Comparison of ENCODE assay signal across 10 mouse cellular contexts in genomic region chr2:32319586-32320580, GRCm38 (mm10). TPM values are rescaled to one million over a fixed set of nuclear protein-coding genes. Genes with fewer than 3 reads are reported as not detected.
DNase-seq lines count a peak whose midpoint lies in the region; ATAC-seq lines count a peak whose summit lies in the region.
"Had no signal": no experiment of that assay in that cellular context is flagged by ENCODE, and none has a peak within 500 bp of the region (broad histone marks: within the 10 kb centered on the region; RNA-seq: fewer than 3 reads in every experiment).

No protein-coding gene starts in this region.

- H3K4me1 ChIP-seq in kidney, embryonic 15.5 days = peaks cover 57% of the 10 kb centered on the region
- H3K4me1 ChIP-seq in heart, embryonic 10.5 days = peaks cover 70% of the 10 kb centered on the region
- peaks cover 52% of the 10 kb centered on the region for H3K4me1 ChIP-seq in limb, embryonic 15.5 days
- H3K4me1 ChIP-seq in midbrain, embryonic 11.5 days (ENCODE audit: control insufficient read depth, insufficient read depth, low read length) = peaks cover 28% of the 10 kb centered on the region

- intact Hi-C loops in left cerebral cortex, postnatal 36 days (cut with DNase I) = no loop called here

- DNase-seq in kidney, postnatal 25 days = no peak
- peak; percentile 82 for DNase-seq in embryo, embryonic 11 days
- no peak for DNase-seq in heart, embryonic 10.5 days (ENCODE audit: low spot score)
- no peak for DNase-seq in left cerebral cortex, postnatal 36 days (ENCODE audit: low spot score in 2 of 2)
- DNase-seq in adrenal gland, postnatal 25 days = no peak
- no peak for DNase-seq in midbrain, embryonic 11.5 days (ENCODE audit: low spot score, missing footprints)

- H3K27me3 ChIP-seq in kidney, embryonic 15.5 days = no peaks in the 10 kb centered on the region
- peaks cover 46% of the 10 kb centered on the region for H3K27me3 ChIP-seq in heart, embryonic 10.5 days (ENCODE audit: insufficient read depth, poor library complexity, severe bottlenecking)
- no peaks in the 10 kb centered on the region for H3K27me3 ChIP-seq in limb, embryonic 15.5 days
- H3K27me3 ChIP-seq in midbrain, embryonic 11.5 days (ENCODE audit: control insufficient read depth, insufficient read depth, low read length) = peaks cover 8% of the 10 kb centered on the region

- no peak overlapping the region for H3K9ac ChIP-seq in kidney, embryonic 15.5 days
- no peak overlapping the region for H3K9ac ChIP-seq in limb, embryonic 15.5 days
- H3K9ac ChIP-seq in midbrain, embryonic 11.5 days (ENCODE audit: low read length) = no peak overlapping the region

- ATAC-seq in kidney, embryonic 15.5 days (replicated peaks; ENCODE audit: low FRiP score) = no peak
- ATAC-seq in limb, embryonic 15.5 days (ENCODE audit: insufficient number of reproducible peaks, low FRiP score, low TSS enrichment, low read depth) = peak; percentile 59
- no peak for ATAC-seq in midbrain, embryonic 11.5 days (ENCODE audit: low FRiP score)

- no peak overlapping the region for H3K4me3 ChIP-seq in kidney, embryonic 15.5 days (replicated peaks)
- H3K4me3 ChIP-seq in heart, embryonic 10.5 days = 0 out of 2 replicates have a peak overlapping the region, but pooled peaks have one; percentile 22
- peak overlapping the region; percentile 50 for H3K4me3 ChIP-seq in limb, embryonic 15.5 days
- no peak overlapping the region for H3K4me3 ChIP-seq in midbrain, embryonic 11.5 days (ENCODE audit: low read depth, low read length)

- peak overlapping the region; percentile 58 for H3K4me2 ChIP-seq in kidney, embryonic 15.5 days
- peak overlapping the region; percentile 66 for H3K4me2 ChIP-seq in limb, embryonic 15.5 days
- no peak overlapping the region for H3K4me2 ChIP-seq in midbrain, embryonic 11.5 days

- no peaks in the 10 kb centered on the region for H3K9me3 ChIP-seq in kidney, embryonic 15.5 days (replicated peaks)
- no peaks in the 10 kb centered on the region for H3K9me3 ChIP-seq in heart, embryonic 10.5 days
- H3K9me3 ChIP-seq in limb, embryonic 15.5 days = no peaks in the 10 kb centered on the region
- H3K9me3 ChIP-seq in midbrain, embryonic 11.5 days (ENCODE audit: control insufficient read depth, low read length) = no peaks in the 10 kb centered on the region

- H3K36me3 ChIP-seq in kidney, embryonic 15.5 days = no peaks in the 10 kb centered on the region
- no peaks in the 10 kb centered on the region for H3K36me3 ChIP-seq in heart, embryonic 10.5 days
- H3K36me3 ChIP-seq in limb, embryonic 15.5 days = peaks cover 19% of the 10 kb centered on the region
- H3K36me3 ChIP-seq in midbrain, embryonic 11.5 days (ENCODE audit: control insufficient read depth, insufficient read depth, low read length) = no peaks in the 10 kb centered on the region

- peak overlapping the region; percentile 93 for H3K27ac ChIP-seq in kidney, embryonic 15.5 days
- H3K27ac ChIP-seq in heart, embryonic 10.5 days = peak overlapping the region; percentile 42
- peak overlapping the region; percentile 100 for H3K27ac ChIP-seq in limb, embryonic 15.5 days
- H3K27ac ChIP-seq in midbrain, embryonic 11.5 days (ENCODE audit: low read depth, low read length) = no peak overlapping the region

- WGBS in kidney, embryonic 15.5 days = 21% methylated on average over 9 of the region's 9 CpGs
- 44% methylated on average over 9 of the region's 9 CpGs for WGBS in heart, embryonic 10.5 days
- WGBS in limb, embryonic 15.5 days = 16% methylated on average over 9 of the region's 9 CpGs
- 53% methylated on average over 9 of the region's 9 CpGs for WGBS in midbrain, embryonic 11.5 days

RNA-seq across cellular contexts. Expression of gene Swi5, which starts 32.0 kb away (rescaled TPM):
- polyA plus RNA-seq in kidney, embryonic 15.5 days (2015; fragmentation: Nextera tagmentation; extraction: Ambion mirVana) = 419 and 447 TPM in 2 replicates
- 318 and 348 TPM in 2 replicates for polyA plus RNA-seq in heart, embryonic 10.5 days (2016; fragmentation: Nextera tagmentation; extraction: Ambion mirVana)
- 370 and 413 TPM in 2 replicates for polyA plus RNA-seq in limb, embryonic 15.5 days (2015; fragmentation: Nextera tagmentation; extraction: Ambion mirVana)
- 100 to 1,000 TPM; 207 to 208 TPM for total RNA-seq in left cerebral cortex, postnatal 36 days (2021)
- 276 and 297 TPM in 2 replicates for total RNA-seq in adrenal gland, postnatal 25 days (2021)
- polyA plus RNA-seq in midbrain, embryonic 11.5 days (2014; fragmentation: Nextera tagmentation; extraction: Ambion mirVana) = 382 and 417 TPM in 2 replicates

RNA-seq across cellular contexts. Expression of gene Ciz1, which starts 32.2 kb away (rescaled TPM):
- 48.7 and 56.6 TPM in 2 replicates for polyA plus RNA-seq in kidney, embryonic 15.5 days (2015; fragmentation: Nextera tagmentation; extraction: Ambion mirVana)
- 41.0 and 48.0 TPM in 2 replicates for polyA plus RNA-seq in heart, embryonic 10.5 days (2016; fragmentation: Nextera tagmentation; extraction: Ambion mirVana)
- 42.7 and 46.2 TPM in 2 replicates for polyA plus RNA-seq in limb, embryonic 15.5 days (2015; fragmentation: Nextera tagmentation; extraction: Ambion mirVana)
- 10 to 100 TPM; 60.4 to 97.8 TPM for total RNA-seq in left cerebral cortex, postnatal 36 days (2021)
- 85.5 and 107 TPM in 2 replicates for total RNA-seq in adrenal gland, postnatal 25 days (2021)
- 43.1 and 46.9 TPM in 2 replicates for polyA plus RNA-seq in midbrain, embryonic 11.5 days (2014; fragmentation: Nextera tagmentation; extraction: Ambion mirVana)

RNA-seq across cellular contexts. Expression of gene Golga2, which starts 32.7 kb away (rescaled TPM):
- 23.0 and 27.3 TPM in 2 replicates for polyA plus RNA-seq in kidney, embryonic 15.5 days (2015; fragmentation: Nextera tagmentation; extraction: Ambion mirVana)
- polyA plus RNA-seq in heart, embryonic 10.5 days (2016; fragmentation: Nextera tagmentation; extraction: Ambion mirVana) = 22.0 and 27.2 TPM in 2 replicates
- polyA plus RNA-seq in limb, embryonic 15.5 days (2015; fragmentation: Nextera tagmentation; extraction: Ambion mirVana) = 36.5 and 36.6 TPM in 2 replicates
- total RNA-seq in left cerebral cortex, postnatal 36 days (2021) = 10 to 100 TPM; 83.4 to 89.9 TPM
- 65.1 and 87.7 TPM in 2 replicates for total RNA-seq in adrenal gland, postnatal 25 days (2021)
- polyA plus RNA-seq in midbrain, embryonic 11.5 days (2014; fragmentation: Nextera tagmentation; extraction: Ambion mirVana) = 14.6 and 16.7 TPM in 2 replicates

RNA-seq across cellular contexts. Expression of gene Dnm1, which starts 33.3 kb away (rescaled TPM):
- polyA plus RNA-seq in kidney, embryonic 15.5 days (2015; fragmentation: Nextera tagmentation; extraction: Ambion mirVana) = 6.3 and 7.9 TPM in 2 replicates
- 4.3 and 9.4 TPM in 2 replicates for polyA plus RNA-seq in heart, embryonic 10.5 days (2016; fragmentation: Nextera tagmentation; extraction: Ambion mirVana)
- polyA plus RNA-seq in limb, embryonic 15.5 days (2015; fragmentation: Nextera tagmentation; extraction: Ambion mirVana) = 20.5 and 26.6 TPM in 2 replicates
- total RNA-seq in left cerebral cortex, postnatal 36 days (2021) = 1,000 to 10,000 TPM; 1,215 to 1,406 TPM
- total RNA-seq in adrenal gland, postnatal 25 days (2021) = 13.1 and 20.4 TPM in 2 replicates
- polyA plus RNA-seq in midbrain, embryonic 11.5 days (2014; fragmentation: Nextera tagmentation; extraction: Ambion mirVana) = 12.9 and 13.8 TPM in 2 replicates
- total RNA-seq: common myeloid progenitor, adult 5-6 weeks; megakaryocyte-erythroid progenitor cell, adult 5-6 weeks had no signal

RNA-seq across cellular contexts. Expression of gene Uck1, which starts 59.9 kb away (rescaled TPM):
- 72.2 and 74.5 TPM in 2 replicates for polyA plus RNA-seq in kidney, embryonic 15.5 days (2015; fragmentation: Nextera tagmentation; extraction: Ambion mirVana)
- 63.1 and 65.8 TPM in 2 replicates for polyA plus RNA-seq in heart, embryonic 10.5 days (2016; fragmentation: Nextera tagmentation; extraction: Ambion mirVana)
- polyA plus RNA-seq in limb, embryonic 15.5 days (2015; fragmentation: Nextera tagmentation; extraction: Ambion mirVana) = 62.2 and 68.1 TPM in 2 replicates
- 10 to 100 TPM; 50.1 to 52.6 TPM for total RNA-seq in left cerebral cortex, postnatal 36 days (2021)
- total RNA-seq in adrenal gland, postnatal 25 days (2021) = 120 and 132 TPM in 2 replicates
- 70.9 and 73.2 TPM in 2 replicates for polyA plus RNA-seq in midbrain, embryonic 11.5 days (2014; fragmentation: Nextera tagmentation; extraction: Ambion mirVana)

Comparison
In these comparisons a context has a peak if more than half of its experiments do, and no peak if none do; other contexts are left out.
1. H3K4me3 ChIP-seq: peak in heart, embryonic 10.5 days (single experiment) and limb, embryonic 15.5 days (single experiment); none in kidney, embryonic 15.5 days (single experiment) and midbrain, embryonic 11.5 days (single experiment).